Mouse (Mus musculus): Measurements from ENCODE around the gene Rubcnl.

The Rubcnl gene

GRCm38 (mm10) chr14:75015856-75016714 is at the start of gene Rubcnl:
TSS of gene Rubcnl (plus strand) at chr14:75016027.
- DNase-seq (ENCODE audit: extremely low read depth, insufficient read length, low spot score) = peak; percentile 68

- DNase-seq (ENCODE audit: extremely low read depth, insufficient read length, low spot score) = no peak
Observed at GRCm38 (mm10) chr14:74972216-74972615, 43.6 kb upstream of the Rubcnl start.

- DNase-seq (ENCODE audit: extremely low read depth, insufficient read length, low spot score) = no peak
Observed at GRCm38 (mm10) chr14:74972687-74973086, 43.1 kb upstream of the Rubcnl start.

- DNase-seq (ENCODE audit: extremely low read depth, insufficient read length, low spot score) = no peak
Observed at GRCm38 (mm10) chr14:74974136-74974651, 41.6 kb upstream of the Rubcnl start.

- DNase-seq (ENCODE audit: extremely low read depth, insufficient read length, low spot score) = no peak
Observed at GRCm38 (mm10) chr14:74976972-74977371, 38.9 kb upstream of the Rubcnl start.

- no peak for DNase-seq (ENCODE audit: extremely low read depth, insufficient read length, low spot score)
Observed at GRCm38 (mm10) chr14:74981016-74981415, 34.8 kb upstream of the Rubcnl start.

- DNase-seq (ENCODE audit: extremely low read depth, insufficient read length, low spot score) = no peak
Observed at GRCm38 (mm10) chr14:74983079-74983478, 32.7 kb upstream of the Rubcnl start.

- no peak for DNase-seq (ENCODE audit: extremely low read depth, insufficient read length, low spot score)
Observed at GRCm38 (mm10) chr14:74984817-74985391, 30.9 kb upstream of the Rubcnl start.

- DNase-seq (ENCODE audit: extremely low read depth, insufficient read length, low spot score) = no peak
Observed at GRCm38 (mm10) chr14:74985658-74986057, 30.2 kb upstream of the Rubcnl start.

GRCm38 (mm10) chr14:74986527-74986926 is 29.3 kb upstream of the Rubcnl start:
- no peak for DNase-seq (ENCODE audit: extremely low read depth, insufficient read length, low spot score)

GRCm38 (mm10) chr14:74989322-74989721 is 26.5 kb upstream of the Rubcnl start:
- no peak for DNase-seq (ENCODE audit: extremely low read depth, insufficient read length, low spot score)

GRCm38 (mm10) chr14:74989909-74990308 is 25.9 kb upstream of the Rubcnl start:
- no peak for DNase-seq (ENCODE audit: extremely low read depth, insufficient read length, low spot score)

- no peak for DNase-seq (ENCODE audit: extremely low read depth, insufficient read length, low spot score)
Observed at GRCm38 (mm10) chr14:74990504-74990903, 25.3 kb upstream of the Rubcnl start.

- DNase-seq (ENCODE audit: extremely low read depth, insufficient read length, low spot score) = peak; percentile 76
Observed at GRCm38 (mm10) chr14:74996556-74996955, 19.3 kb upstream of the Rubcnl start.

- DNase-seq (ENCODE audit: extremely low read depth, insufficient read length, low spot score) = no peak
Observed at GRCm38 (mm10) chr14:74997041-74997440, 18.8 kb upstream of the Rubcnl start.

GRCm38 (mm10) chr14:75001364-75001763 is 14.5 kb upstream of the Rubcnl start:
- peak; percentile 46 for DNase-seq (ENCODE audit: extremely low read depth, insufficient read length, low spot score)

- DNase-seq (ENCODE audit: extremely low read depth, insufficient read length, low spot score) = no peak
Observed at GRCm38 (mm10) chr14:75003356-75003755, 12.5 kb upstream of the Rubcnl start.

- no peak for DNase-seq (ENCODE audit: extremely low read depth, insufficient read length, low spot score)
Observed at GRCm38 (mm10) chr14:75005478-75006199, 10.2 kb upstream of the Rubcnl start.

GRCm38 (mm10) chr14:75010346-75010745 is 5.5 kb upstream of the Rubcnl start:
- DNase-seq (ENCODE audit: extremely low read depth, insufficient read length, low spot score) = no peak

GRCm38 (mm10) chr14:75010986-75011655 is 4.7 kb upstream of the Rubcnl start:
- DNase-seq (ENCODE audit: extremely low read depth, insufficient read length, low spot score) = no peak

- no peak for DNase-seq (ENCODE audit: extremely low read depth, insufficient read length, low spot score)
Observed at GRCm38 (mm10) chr14:75016715-75017020, 841 bp downstream of the Rubcnl start.

All from 3134 (cell line).